Mouse (Mus musculus) CH12.LX (cell line): ENCODE data around the gene Vdac1. TPM values are rescaled to one million over a fixed set of nuclear protein-coding genes. Genes with fewer than 3 reads are reported as not detected.

ENCODE experiments used
- DNase-seq: peaks from one replicate; pipeline ENCODE4 v3.0.0-alpha.2; 2013; ENCODE audit errors: extremely low read depth
- H3K27ac ChIP-seq: 2 replicates; pipeline ENCODE4 v1.5.1; 2012; ENCODE audit warnings: low read depth, mild to moderate bottlenecking, control low read depth, moderate library complexity; ENCODE audit not compliant: insufficient read depth
- H3K27me3 ChIP-seq: replicated peaks from 2 replicates; pipeline ENCODE3; 2012; ENCODE audit warnings: inconsistent platforms
- H3K36me3 ChIP-seq, 2 experiments: replicated peaks in 1 of 2; 2 replicates each; pipeline versions ENCODE3 to v1.6.1; 2012; ENCODE audit warnings: inconsistent platforms in 1 of 2, low read length in 1 of 2, mild to moderate bottlenecking in 1 of 2, mixed read lengths in 1 of 2, moderate library complexity in 1 of 2; ENCODE audit not compliant: control insufficient read depth in 1 of 2, insufficient read depth in 1 of 2
- H3K4me1 ChIP-seq, 2 experiments: 2 replicates each; pipeline ENCODE4 v1.6.1; 2012; ENCODE audit warnings: inconsistent platforms in 1 of 2, moderate library complexity in 1 of 2; ENCODE audit not compliant: insufficient read depth in 2 of 2, control insufficient read depth in 1 of 2
- H3K4me2 ChIP-seq: 2 replicates; pipeline ENCODE4 v1.6.1; 2012; ENCODE audit warnings: low read depth, mild to moderate bottlenecking, control low read depth; ENCODE audit not compliant: poor library complexity, insufficient read depth, severe bottlenecking
- H3K4me3 ChIP-seq, 3 experiments: fragments of 150-350 bp in 1 of 3; sonication (generic) in 1 of 3; replicated peaks in 1 of 3; 2 replicates each; pipeline versions ENCODE3 to v1.5.1; 2011 to 2012; ENCODE audit warnings: low read depth in 2 of 3, low read length in 2 of 3, mild to moderate bottlenecking in 2 of 3, moderate library complexity in 2 of 3, control low read depth in 1 of 3, improper control_type of control experiment in 1 of 3, inconsistent platforms in 1 of 3, mixed read lengths in 1 of 3; ENCODE audit not compliant: poor library complexity in 1 of 3
- H3K79me2 ChIP-seq: replicated peaks from 2 replicates; pipeline ENCODE4 v1.6.1; 2012; ENCODE audit warnings: mild to moderate bottlenecking, moderate library complexity; ENCODE audit not compliant: control insufficient read depth, poor library complexity, insufficient read depth, severe bottlenecking; ENCODE audit errors: extremely low read depth
- H3K9ac ChIP-seq: 2 replicates; pipeline ENCODE4 v1.6.1; 2012; ENCODE audit warnings: low read depth, mild to moderate bottlenecking, control low read depth, moderate library complexity; ENCODE audit not compliant: insufficient read depth
- H3K9me3 ChIP-seq: replicated peaks from 2 replicates; pipeline ENCODE3; 2012; ENCODE audit warnings: low read length, inconsistent platforms, mixed read lengths
- BHLHE40 ChIP-seq: IDR thresholded peaks from 2 replicates; pipeline ENCODE4 v1.6.1; 2011; ENCODE audit warnings: mild to moderate bottlenecking, low read depth, low read length, improper control_type of control experiment
- CHD1 ChIP-seq: IDR thresholded peaks from 2 replicates; pipeline ENCODE4 v1.6.1; 2012; ENCODE audit warnings: low read depth, low read length, improper control_type of control experiment, inconsistent platforms
- CHD2 ChIP-seq: IDR thresholded peaks from 2 replicates; pipeline ENCODE4 v1.6.1; 2011; ENCODE audit warnings: low read length, improper control_type of control experiment
- E2F4 ChIP-seq: IDR thresholded peaks from 2 replicates; pipeline ENCODE4 v1.6.1; 2011; ENCODE audit warnings: low read depth, low read length, improper control_type of control experiment; ENCODE audit not compliant: insufficient replicate concordance
- EP300 ChIP-seq: IDR thresholded peaks from 2 replicates; pipeline ENCODE4 v1.6.1; 2011; ENCODE audit warnings: low read length, improper control_type of control experiment
- ETS1 ChIP-seq: conservative IDR thresholded peaks from 2 replicates; pipeline ENCODE4 v1.6.1; 2012; ENCODE audit warnings: low read depth, mild to moderate bottlenecking, inconsistent platforms, low read length, improper control_type of control experiment, moderate library complexity
- GABPA ChIP-seq: IDR thresholded peaks from 2 replicates; pipeline ENCODE4 v1.6.1; 2012; ENCODE audit warnings: low read depth, low read length, improper control_type of control experiment, inconsistent platforms; ENCODE audit not compliant: insufficient replicate concordance
- JUN ChIP-seq: IDR thresholded peaks from 2 replicates; pipeline ENCODE4 v1.6.1; 2011; ENCODE audit warnings: low read depth, mild to moderate bottlenecking, low read length, improper control_type of control experiment, moderate library complexity; ENCODE audit not compliant: insufficient read depth
- MAX ChIP-seq: IDR thresholded peaks from 2 replicates; pipeline ENCODE4 v1.6.1; 2011; ENCODE audit warnings: low read length, improper control_type of control experiment
- MXI1 ChIP-seq: IDR thresholded peaks from 2 replicates; pipeline ENCODE4 v1.6.1; 2011; ENCODE audit warnings: mild to moderate bottlenecking, low read depth, low read length, improper control_type of control experiment
- NELFE ChIP-seq: IDR thresholded peaks from 2 replicates; pipeline ENCODE4 v1.6.1; 2011; ENCODE audit warnings: low read depth, low read length, improper control_type of control experiment
- NRF1 ChIP-seq: IDR thresholded peaks from 2 replicates; pipeline ENCODE4 v1.6.1; 2014; ENCODE audit warnings: low read depth, mild to moderate bottlenecking, inconsistent platforms, low read length, improper control_type of control experiment, moderate library complexity
- SIN3A ChIP-seq: IDR thresholded peaks from 2 replicates; pipeline ENCODE4 v1.6.1; 2012; ENCODE audit warnings: low read length, improper control_type of control experiment, inconsistent platforms
- TCF12 ChIP-seq: IDR thresholded peaks from 2 replicates; pipeline ENCODE4 v1.6.1; 2014; ENCODE audit warnings: low read depth, mild to moderate bottlenecking, inconsistent platforms, low read length, improper control_type of control experiment
- UBTF ChIP-seq: IDR thresholded peaks from 2 replicates; pipeline ENCODE4 v1.6.1; 2012; ENCODE audit warnings: low read depth, mild to moderate bottlenecking, inconsistent platforms, low read length, improper control_type of control experiment, moderate library complexity
- ZMIZ1 ChIP-seq: IDR thresholded peaks from 2 replicates; pipeline ENCODE4 v1.6.1; 2012; ENCODE audit warnings: low read depth, mild to moderate bottlenecking, inconsistent platforms, low read length, improper control_type of control experiment
- ZNF384 ChIP-seq: IDR thresholded peaks from 2 replicates; pipeline ENCODE4 v1.6.1; 2012; ENCODE audit warnings: low read depth, low read length, improper control_type of control experiment, inconsistent platforms
- dilution Hi-C: fragments of 300-500 bp; cut with MboI; formaldehyde crosslinking; loops from 2 replicates; pipeline ENCODE4 v1.14.3; 2020; ENCODE audit warnings: low sequenced_read_pairs; ENCODE audit not compliant: extremely low pct_unique_long_range_greater_than_20kb, extremely low pct_ligation_motif_present
- in situ Hi-C: fragments of 300-500 bp; cut with MboI; formaldehyde crosslinking; loops from 3 replicates; pipeline ENCODE4 v1.14.3; 2019; ENCODE audit warnings: low sequenced_read_pairs, low pct_ligation_motif_present, low pct_unique_long_range_greater_than_20kb, mixed read lengths
- polyA plus RNA-seq: library from polyadenylated mRNA; unstranded; fragments of >175 nt; gene quantifications from 2 replicates; pipeline ENCODE4 v1.2.1, GENCODE M21; 2012; ENCODE audit warnings: low read depth; ENCODE audit not compliant: insufficient read length
- total RNA-seq, 2 experiments: library from RNA; depleted of rRNA; stranded (reverse); fragments of 300-350 nt in 1 of 2; fragments of >200 nt in 1 of 2; gene quantifications; 2 replicates each; pipeline ENCODE4 v1.2.3; 2012 to 2014

The Vdac1 gene
- total and polyA plus RNA-seq, 3 experiments: 204 to 315 (median 289) TPM

GRCm38 (mm10) chr11:52405196-52405688, 44.6 kb downstream of the Vdac1 start:
- Histone ChIP-seq H3K36me3 (peaks cover 42 to 82% of the 10 kb centered on the region in 2 experiments), H3K9me3 (no peaks in the 10 kb centered on the region), H3K27ac (no peak overlapping the region), H3K79me2 (peaks cover 19% of the 10 kb centered on the region), H3K4me1 (peaks cover 0 to 10% of the 10 kb centered on the region in 2 experiments; a peak in 1 of 4 replicates), H3K4me2 (no peak overlapping the region), H3K9ac (no peak overlapping the region), H3K4me3 (no peak overlapping the region), H3K27me3 (no peaks in the 10 kb centered on the region)
- dilution Hi-C loops (no loop called here), in situ Hi-C loops (loop anchor here (25.0 kb wide), 1 partner anchor 857 kb away; no protein-coding TSS in a partner anchor)
- no peak for TF ChIP-seq CHD2
- TF ChIP-seq NRF1: no peak
- no peak for TF ChIP-seq ETS1
- no peak for DNase-seq

GRCm38 (mm10) chr11:52409316-52409715, 48.7 kb downstream of the Vdac1 start:
- no peak overlapping the region for H3K4me2 ChIP-seq
- no peak for DNase-seq
- TF ChIP-seq CHD1 (no peak), UBTF (no peak), MXI1 (no peak), GABPA (no peak), CHD2 (no peak), E2F4 (no peak), NRF1 (no peak)
- dilution Hi-C loops (no loop called here), in situ Hi-C loops (loop anchor here (25.0 kb wide), 1 partner anchor 853 kb away; no protein-coding TSS in a partner anchor)
- 0 out of 2 replicates have a peak, but pooled peaks cover under 1% of the 10 kb centered on the region for H3K79me2 ChIP-seq
- H3K4me3 ChIP-seq: no peak overlapping the region
- no peaks in the 10 kb centered on the region for H3K9me3 ChIP-seq
- peaks cover 30 to 52% of the 10 kb centered on the region in 2 experiments for H3K36me3 ChIP-seq
- no peak overlapping the region for H3K27ac ChIP-seq
- H3K27me3 ChIP-seq: no peaks in the 10 kb centered on the region
- no peaks in the 10 kb centered on the region for H3K4me1 ChIP-seq
- H3K9ac ChIP-seq: no peak overlapping the region

- dilution Hi-C loops (no loop called here), in situ Hi-C loops (loop anchor here (25.0 kb wide), 1 partner anchor 844 kb away; no protein-coding TSS in a partner anchor)
- Histone ChIP-seq H3K4me3 (no peak overlapping the region), H3K36me3 (no peaks in the 10 kb centered on the region), H3K9me3 (no peaks in the 10 kb centered on the region), H3K4me1 (no peaks in the 10 kb centered on the region), H3K27ac (no peak overlapping the region), H3K4me2 (no peak overlapping the region), H3K9ac (no peak overlapping the region), H3K27me3 (peaks cover 36% of the 10 kb centered on the region), H3K79me2 (no peaks in the 10 kb centered on the region)
- no peak for DNase-seq
- TF ChIP-seq NELFE: no peak
- no peak for TF ChIP-seq NRF1
- no peak for TF ChIP-seq EP300
- TF ChIP-seq BHLHE40: no peak
- no peak for TF ChIP-seq TCF12
- no peak for TF ChIP-seq JUN
- TF ChIP-seq SIN3A: no peak
- TF ChIP-seq ETS1: no peak
- TF ChIP-seq MAX: no peak
- no peak for TF ChIP-seq E2F4
- TF ChIP-seq ZNF384: no peak
- no peak for TF ChIP-seq ZMIZ1
Measured at GRCm38 (mm10) chr11:52418358-52418757, 57.7 kb downstream of the Vdac1 start.
